Mouse (Mus musculus) thymus, postnatal 10 days (tissue): ENCODE data around the gene Gatad2b.

Source experiments
- DNase-seq, 2 experiments: peaks; one replicate each; pipeline ENCODE4 v3.0.0; 2021; ENCODE audit warnings: low spot score in 2 of 2

Gatad2b gene

GRCm38 (mm10) chr3:90381727-90382126 is 88.7 kb downstream of the Gatad2b start:
- no peak for DNase-seq

- DNase-seq, result no peak
These were observed 90.7 kb downstream of the Gatad2b start for GRCm38 (mm10) chr3:90383690-90384089.

- no peak for DNase-seq
These were observed 91.9 kb downstream of the Gatad2b start for GRCm38 (mm10) chr3:90384851-90385375.

GRCm38 (mm10) chr3:90386817-90387216 is 93.8 kb downstream of the Gatad2b start:
- no peak for DNase-seq

- no peak for DNase-seq
These were observed 94.5 kb downstream of the Gatad2b start for GRCm38 (mm10) chr3:90387483-90387882.

GRCm38 (mm10) chr3:90388192-90388591 is 95.2 kb downstream of the Gatad2b start:
- no peak for DNase-seq

GRCm38 (mm10) chr3:90388726-90389510 is 95.9 kb downstream of the Gatad2b start:
- peak in 1 of 2 experiments; percentile 12 for DNase-seq

- DNase-seq, result no peak
These were observed 96.8 kb downstream of the Gatad2b start, which contains the start of gene Slc27a3 for GRCm38 (mm10) chr3:90389511-90390490. Slc27a3 (minus strand) TSS chr3:90389938.

GRCm38 (mm10) chr3:90391004-90391403 is 98.0 kb downstream of the Gatad2b start:
- DNase-seq, result no peak

- no peak for DNase-seq
These were observed 99.0 kb downstream of the Gatad2b start for GRCm38 (mm10) chr3:90391941-90392340.

- no peak for DNase-seq
These were observed 99.7 kb downstream of the Gatad2b start for GRCm38 (mm10) chr3:90392661-90393060.

- DNase-seq, result no peak
These were observed 102.7 kb downstream of the Gatad2b start for GRCm38 (mm10) chr3:90395629-90396028.

GRCm38 (mm10) chr3:90400993-90401392 is 108.0 kb downstream of the Gatad2b start:
- no peak for DNase-seq

GRCm38 (mm10) chr3:90404121-90404520 is 111.1 kb downstream of the Gatad2b start:
- DNase-seq, result no peak

GRCm38 (mm10) chr3:90404609-90405008 is 111.6 kb downstream of the Gatad2b start:
- no peak for DNase-seq

GRCm38 (mm10) chr3:90406414-90406813 is 113.4 kb downstream of the Gatad2b start:
- no peak for DNase-seq

- DNase-seq, result no peak
These were observed 115.7 kb downstream of the Gatad2b start for GRCm38 (mm10) chr3:90408721-90409120.

GRCm38 (mm10) chr3:90412312-90413010 is 119.5 kb downstream of the Gatad2b start:
- peak; percentile 15 to 67 for DNase-seq

- DNase-seq, result no peak
These were observed 120.0 kb downstream of the Gatad2b start for GRCm38 (mm10) chr3:90413011-90413396.
